Mouse (Mus musculus) testis, adult 10 weeks (tissue): Measurements from ENCODE around the gene Fbxo28. TPM values are rescaled to one million over a fixed set of nuclear protein-coding genes. Genes with fewer than 3 reads are reported as not detected.

ENCODE experiments used
- polyA plus RNA-seq: library from polyadenylated mRNA; stranded (reverse); fragments of 350-450 nt; fragmentation: Illumina TruSeq; extraction: RNeasy Lipid Tissue Mini Kit (QIAGEN cat#74804); gene quantifications from one replicate; pipeline ENCODE4 v1.2.3, GENCODE M21; 2014; ENCODE audit warnings: low read depth, low replicate concordance

Gene Fbxo28
- 14.5 TPM for polyA plus RNA-seq

DNA sequence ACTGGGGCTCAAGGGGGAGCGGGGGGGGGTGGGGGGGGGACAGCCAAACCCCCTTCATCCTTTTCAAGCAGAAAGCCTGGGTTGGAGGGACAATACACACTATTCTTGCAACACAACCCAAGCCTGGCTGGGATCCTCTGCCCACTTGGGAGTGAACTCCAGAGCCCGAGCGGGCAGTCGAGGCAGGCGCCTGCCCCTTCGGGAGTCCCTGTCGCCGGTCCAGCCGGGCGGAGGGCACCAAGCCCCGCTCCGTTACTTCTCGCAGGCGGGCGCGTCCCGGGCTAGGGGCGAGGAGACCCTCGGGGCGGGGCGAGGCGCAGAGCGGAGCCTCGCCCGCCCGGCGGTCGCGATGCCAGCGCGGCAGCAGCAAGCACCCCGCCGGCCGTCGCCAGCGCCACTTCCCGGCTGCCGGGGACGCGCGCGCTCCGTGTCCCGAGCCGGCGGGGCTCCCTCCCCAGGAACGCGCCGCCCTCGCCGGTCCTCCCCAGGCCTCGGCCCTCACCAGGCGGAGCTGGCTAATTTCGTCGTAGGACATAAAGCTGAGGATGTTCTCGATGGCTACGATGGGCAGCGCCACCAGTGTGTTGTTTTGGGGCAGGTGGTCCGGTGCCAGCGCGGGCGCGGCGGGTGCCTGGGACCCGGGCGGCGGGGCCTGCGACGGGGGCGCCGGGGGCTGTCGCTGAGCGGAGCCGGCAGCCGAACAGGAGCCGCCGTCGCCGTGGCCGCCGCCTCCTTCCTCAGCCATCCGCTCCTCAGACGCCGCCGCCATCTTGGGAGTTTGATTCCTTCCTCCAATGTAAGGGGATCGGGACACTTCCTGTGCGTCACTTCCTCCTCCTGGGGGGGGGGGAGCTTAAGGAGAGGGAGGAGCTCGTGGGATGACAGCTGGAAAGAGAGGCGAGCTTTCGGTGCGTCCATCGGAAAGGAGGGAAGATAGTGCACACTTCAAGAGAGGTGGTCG is at the start of gene Fbxo28:
Gene Fbxo28 (minus strand): TSS at position 809 of the 961 bp plus-strand sequence.

DNA sequence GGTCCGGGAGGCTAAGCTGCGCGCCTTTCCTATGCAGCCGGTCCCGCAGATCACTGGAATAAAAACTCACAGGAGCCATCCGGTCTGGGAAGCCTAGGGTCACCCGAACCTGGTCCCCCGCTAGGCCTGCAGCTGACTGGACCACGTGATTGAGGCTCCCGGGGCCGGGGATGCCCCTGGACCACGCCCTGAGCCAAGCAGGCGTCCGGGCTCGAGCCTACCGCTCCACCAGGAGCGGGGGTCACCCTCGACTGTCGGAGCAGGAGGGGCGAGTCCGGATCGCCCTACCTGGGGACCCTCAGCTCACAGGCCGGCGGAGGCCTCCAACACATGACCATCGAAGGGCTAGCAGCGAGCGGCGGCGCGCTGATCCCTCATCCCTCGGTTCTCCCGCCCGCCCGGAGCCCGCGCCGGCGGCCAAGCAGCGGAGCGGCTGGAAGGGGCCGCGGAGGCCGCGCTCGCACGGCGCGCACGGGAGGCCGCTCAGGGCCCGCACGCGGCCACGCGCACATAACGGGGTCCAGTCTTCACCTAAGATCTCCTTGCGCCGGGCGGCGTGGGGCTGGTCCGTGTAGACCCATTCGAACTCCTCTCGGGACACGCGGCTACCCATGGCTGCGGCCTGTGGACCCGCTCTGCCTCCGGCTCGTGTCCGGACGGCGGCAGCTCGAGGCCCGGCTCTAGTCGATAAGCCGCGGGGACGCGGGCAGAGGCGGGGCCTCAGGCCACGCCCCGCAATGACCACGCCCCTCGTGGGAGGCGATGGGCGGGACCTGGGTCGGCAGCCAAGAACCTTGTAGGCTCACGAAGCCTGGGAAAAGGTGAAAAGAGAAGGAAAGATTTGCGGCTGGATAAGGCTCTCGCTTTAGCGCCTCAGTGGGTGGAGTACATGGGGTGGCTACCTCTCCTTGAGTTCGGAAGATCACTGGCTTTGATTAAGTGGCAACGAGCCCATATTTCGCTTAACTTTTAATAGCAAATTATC is 59.0 kb downstream of the Fbxo28 start, which contains the start of gene Degs1:
Gene Degs1 (minus strand): TSS at position 714 of the 985 bp plus-strand sequence.

Other genes starting within 250 kb of the Fbxo28 start
- gene Srp9, start 216.9 kb downstream of the Fbxo28 start, polyA plus RNA-seq: 350 TPM
- not detected for gene Vmn1r1, start 177.1 kb downstream of the Fbxo28 start, polyA plus RNA-seq
- gene Degs1, start 58.8 kb downstream of the Fbxo28 start, polyA plus RNA-seq: 36.6 TPM
- 2.0 TPM for gene Trp53bp2, start 67.5 kb upstream of the Fbxo28 start, polyA plus RNA-seq
- 3.8 TPM for gene Capn2, start 176.0 kb upstream of the Fbxo28 start, polyA plus RNA-seq
- gene Capn8, start 223.4 kb upstream of the Fbxo28 start, polyA plus RNA-seq: 0.94 TPM